Mouse (Mus musculus) midbrain, embryonic 13.5 days (tissue): ENCODE results near the gene Rpl13a. TPM values are rescaled to one million over a fixed set of nuclear protein-coding genes. Genes with fewer than 3 reads are reported as not detected.
"Not testable (repeated sequence)": the region's sequence is repeated elsewhere in the genome, so short reads cannot be mapped to it uniquely, and the experiment has no call there.

ENCODE experiments used
- ATAC-seq: fragments of 200-750 bp; cut with Nextera tagmentation; 2 replicates; pipeline ENCODE4 v1.8.0; 2017; ENCODE audit warnings: mild to moderate bottlenecking, moderate TSS enrichment, moderate library complexity
- H3K27ac ChIP-seq: fragments of 300-500 bp; sonication (generic); 2 replicates; pipeline ENCODE4 v1.5.1; 2015; ENCODE audit warnings: inconsistent platforms, mild to moderate bottlenecking, moderate library complexity
- H3K27me3 ChIP-seq: fragments of 300-500 bp; sonication (generic); 2 replicates; pipeline ENCODE4 v1.6.1; 2015; ENCODE audit warnings: mild to moderate bottlenecking, inconsistent platforms
- H3K36me3 ChIP-seq: fragments of 300-500 bp; sonication (generic); 2 replicates; pipeline ENCODE4 v1.6.1; 2015; ENCODE audit warnings: mild to moderate bottlenecking, inconsistent platforms
- H3K4me1 ChIP-seq: fragments of 300-500 bp; sonication (generic); replicated peaks from 2 replicates; pipeline ENCODE4 v1.6.1; 2015; ENCODE audit warnings: inconsistent platforms
- H3K4me2 ChIP-seq: fragments of 300-500 bp; sonication (generic); replicated peaks from 2 replicates; pipeline ENCODE4 v1.6.1; 2015; ENCODE audit warnings: moderate library complexity, mild to moderate bottlenecking, inconsistent platforms
- H3K4me3 ChIP-seq: fragments of 300-500 bp; sonication (generic); replicated peaks from 2 replicates; pipeline ENCODE4 v1.5.1; 2015; ENCODE audit warnings: mild to moderate bottlenecking, inconsistent platforms
- H3K9ac ChIP-seq: fragments of 300-500 bp; sonication (generic); replicated peaks from 2 replicates; pipeline ENCODE4 v1.6.1; 2015; ENCODE audit warnings: mild to moderate bottlenecking, inconsistent platforms
- H3K9me3 ChIP-seq: fragments of 300-500 bp; sonication (generic); 2 replicates; pipeline ENCODE4 v1.6.1; 2016; ENCODE audit warnings: mild to moderate bottlenecking, inconsistent platforms
- WGBS: fragments of 180-500 bp; shearing (Covaris S2); methylation state at CpG from one replicate; pipeline ENCODE4 v1.1.7; 2015; 5-methylcytosine and 5-hydroxymethylcytosine counted together
- polyA plus RNA-seq: library from polyadenylated mRNA; unstranded; fragments of >200 nt; fragmentation: Nextera tagmentation; extraction: Ambion mirVana; gene quantifications from 2 replicates; pipeline ENCODE4 v1.2.1, GENCODE M21; 2015

The Rpl13a gene
- polyA plus RNA-seq, 1 experiment from 2014 or later, result 838 TPM

DNA sequence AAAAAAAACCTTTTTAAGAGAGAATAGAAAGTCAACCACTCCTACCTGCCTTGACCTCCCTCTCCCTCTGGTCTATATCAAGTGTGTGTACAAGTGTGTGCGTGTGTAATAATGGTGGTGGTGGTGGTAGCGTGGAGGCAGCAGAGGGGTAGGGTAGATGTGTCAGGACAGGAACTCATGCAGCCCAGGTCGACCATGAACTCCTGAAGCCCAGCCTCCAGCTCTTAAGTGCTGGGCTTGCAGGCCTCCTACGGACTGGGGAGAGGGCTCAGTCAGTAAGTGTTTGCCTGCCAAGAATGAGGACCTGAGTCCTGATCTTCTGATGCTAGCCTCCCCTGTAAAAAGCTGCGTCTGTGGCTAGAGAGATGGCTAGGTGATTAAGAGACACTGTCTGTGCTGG, 23.6 kb downstream of the Rpl13a start:
- Histone ChIP-seq H3K36me3 (no peaks in the 10 kb centered on the region), H3K4me3 (no peak overlapping the region), H3K4me1 (0 out of 2 replicates have a peak, but pooled peaks cover 4% of the 10 kb centered on the region), H3K9ac (no peak overlapping the region), H3K9me3 (no peaks in the 10 kb centered on the region), H3K27me3 (no peaks in the 10 kb centered on the region), H3K27ac (no peak overlapping the region), H3K4me2 (no peak overlapping the region)
- 84% methylated on average over 5 of the region's 5 CpGs for WGBS
- no peak for ATAC-seq

DNA sequence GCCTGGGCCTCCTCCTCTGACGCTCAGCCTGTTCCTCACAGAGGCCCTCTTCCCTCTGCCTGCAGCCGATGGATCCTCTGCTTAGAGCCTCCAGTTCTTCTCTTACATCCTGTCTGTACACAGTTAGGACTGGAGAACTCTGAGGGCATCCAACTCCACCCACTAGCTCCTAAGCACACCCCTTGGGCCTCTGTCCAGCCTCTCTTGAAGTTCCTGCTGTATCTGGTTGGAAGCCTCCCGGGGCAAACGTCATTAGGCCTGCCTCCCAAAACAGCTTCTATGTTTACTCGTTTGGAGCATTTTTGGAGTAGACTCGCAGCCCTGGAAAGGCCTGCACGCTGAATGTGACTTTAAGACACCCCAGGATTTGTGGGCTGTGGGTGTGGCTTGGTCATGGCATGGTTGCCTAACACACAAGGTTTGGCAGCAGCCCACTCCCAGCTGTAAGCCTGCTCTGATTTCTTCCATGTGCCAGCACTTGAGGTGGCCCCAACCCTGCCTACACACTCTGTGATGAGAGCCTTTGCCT, 24.8 kb downstream of the Rpl13a start, which contains the start of gene Fcgrt:
Gene Fcgrt (minus strand): TSS at position 200 of the 529 bp plus-strand sequence.
- 0 out of 2 replicates have a peak, but pooled peaks cover 4% of the 10 kb centered on the region for H3K4me1 ChIP-seq
- 76% methylated on average over 7 of the region's 7 CpGs for WGBS
- H3K9ac ChIP-seq, result no peak within 1 kb of the TSS
- H3K4me2 ChIP-seq, result no peak within 1 kb of the TSS
- no peaks in the 10 kb centered on the region for H3K36me3 ChIP-seq
- H3K27ac ChIP-seq, result no peak within 1 kb of the TSS
- no peak for ATAC-seq
- H3K27me3 ChIP-seq, result no peaks in the 10 kb centered on the region
- H3K4me3 ChIP-seq, result no peak within 1 kb of the TSS
- H3K9me3 ChIP-seq, result no peaks in the 10 kb centered on the region

DNA sequence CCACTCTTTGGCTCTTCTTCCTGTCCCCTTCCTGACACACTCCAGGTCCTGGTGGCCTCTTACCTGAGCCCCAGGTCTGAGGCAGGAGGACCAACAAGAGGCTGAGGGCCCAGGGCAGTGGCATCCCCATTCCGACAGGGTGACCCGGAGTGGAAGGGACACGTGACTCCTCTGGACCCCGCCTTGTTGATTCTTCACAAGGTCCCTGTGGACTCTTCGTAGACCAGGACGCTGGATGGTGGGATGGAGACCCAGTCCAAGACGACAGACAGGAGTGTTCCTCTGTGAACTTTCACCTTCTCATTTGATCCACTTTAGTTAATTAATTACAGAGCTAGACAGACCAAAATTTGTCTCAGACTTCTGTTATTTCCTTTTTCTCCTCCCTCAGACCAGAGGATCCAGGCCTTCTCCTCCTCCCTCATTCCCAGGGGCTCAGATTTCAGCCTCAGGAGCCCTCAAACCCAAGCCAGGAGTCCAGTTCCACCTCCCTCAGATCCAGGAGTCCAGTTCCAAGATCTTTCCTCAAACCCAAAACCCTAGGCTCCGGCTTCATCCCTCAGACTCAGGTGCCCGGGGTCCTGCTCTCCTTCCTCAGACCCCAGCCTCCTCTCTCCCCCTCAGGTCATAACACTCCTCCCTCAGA, 25.5 kb downstream of the Rpl13a start:
- Histone ChIP-seq H3K4me2 (no peak overlapping the region), H3K9ac (no peak overlapping the region), H3K4me1 (0 out of 2 replicates have a peak, but pooled peaks cover 4% of the 10 kb centered on the region), H3K27me3 (no peaks in the 10 kb centered on the region), H3K9me3 (no peaks in the 10 kb centered on the region), H3K27ac (no peak overlapping the region), H3K4me3 (no peak overlapping the region), H3K36me3 (no peaks in the 10 kb centered on the region)
- WGBS, result 84% methylated on average over 9 of the region's 9 CpGs
- no peak for ATAC-seq

DNA sequence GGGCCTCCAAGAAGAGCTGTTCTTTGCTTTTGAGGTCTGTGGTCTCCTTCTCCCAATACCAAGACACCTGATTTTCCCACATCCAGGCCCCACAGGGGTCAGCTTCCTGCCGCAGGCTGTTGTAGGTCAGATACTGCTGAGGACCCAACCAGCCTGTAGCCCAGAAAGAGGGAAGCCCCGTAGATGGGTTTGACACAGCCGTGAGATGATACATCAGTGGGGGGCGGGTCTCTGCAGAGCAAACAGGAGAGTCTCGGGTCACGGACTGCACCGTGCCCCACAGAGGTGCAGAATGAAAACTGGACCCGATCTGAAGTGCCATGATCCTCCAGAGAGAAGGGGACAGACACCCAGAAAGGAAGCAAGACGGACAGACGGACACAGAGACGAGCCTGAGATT, 26.1 kb downstream of the Rpl13a start:
- H3K4me2 ChIP-seq, result no peak overlapping the region
- 90% methylated on average over 11 of the region's 11 CpGs for WGBS
- no peak overlapping the region for H3K27ac ChIP-seq
- no peaks in the 10 kb centered on the region for H3K36me3 ChIP-seq
- no peaks in the 10 kb centered on the region for H3K9me3 ChIP-seq
- no peaks in the 10 kb centered on the region for H3K27me3 ChIP-seq
- no peak overlapping the region for H3K4me3 ChIP-seq
- 0 out of 2 replicates have a peak, but pooled peaks cover 4% of the 10 kb centered on the region for H3K4me1 ChIP-seq
- ATAC-seq, result no peak
- H3K9ac ChIP-seq, result no peak overlapping the region

DNA sequence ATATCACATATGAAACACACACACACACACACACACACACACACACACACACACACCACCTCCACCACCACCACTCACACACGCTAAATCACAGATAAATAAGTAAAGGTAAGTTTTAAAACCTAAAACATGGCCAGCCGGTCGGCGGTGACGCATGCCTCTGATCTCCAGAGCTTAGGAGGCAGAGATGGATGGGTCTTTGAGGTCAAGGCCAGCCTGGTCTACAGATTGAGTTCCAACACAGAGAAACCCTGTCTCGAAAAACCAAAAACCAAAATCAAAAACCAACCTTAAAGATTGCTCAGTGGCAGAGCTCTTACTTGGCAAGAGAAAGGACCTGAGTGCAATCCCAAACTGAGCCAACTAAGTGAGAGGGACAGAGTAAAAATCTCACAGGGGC, 28.5 kb downstream of the Rpl13a start:
- H3K9me3 ChIP-seq, result no peaks in the 10 kb centered on the region
- ATAC-seq, result no peak
- H3K4me2 ChIP-seq, result no peak overlapping the region
- WGBS, result 97% methylated on average over 6 of the region's 6 CpGs
- no peak overlapping the region for H3K4me3 ChIP-seq
- H3K9ac ChIP-seq, result no peak overlapping the region
- H3K27ac ChIP-seq, result no peak overlapping the region
- no peaks in the 10 kb centered on the region for H3K27me3 ChIP-seq
- no peaks in the 10 kb centered on the region for H3K4me1 ChIP-seq
- no peaks in the 10 kb centered on the region for H3K36me3 ChIP-seq

DNA sequence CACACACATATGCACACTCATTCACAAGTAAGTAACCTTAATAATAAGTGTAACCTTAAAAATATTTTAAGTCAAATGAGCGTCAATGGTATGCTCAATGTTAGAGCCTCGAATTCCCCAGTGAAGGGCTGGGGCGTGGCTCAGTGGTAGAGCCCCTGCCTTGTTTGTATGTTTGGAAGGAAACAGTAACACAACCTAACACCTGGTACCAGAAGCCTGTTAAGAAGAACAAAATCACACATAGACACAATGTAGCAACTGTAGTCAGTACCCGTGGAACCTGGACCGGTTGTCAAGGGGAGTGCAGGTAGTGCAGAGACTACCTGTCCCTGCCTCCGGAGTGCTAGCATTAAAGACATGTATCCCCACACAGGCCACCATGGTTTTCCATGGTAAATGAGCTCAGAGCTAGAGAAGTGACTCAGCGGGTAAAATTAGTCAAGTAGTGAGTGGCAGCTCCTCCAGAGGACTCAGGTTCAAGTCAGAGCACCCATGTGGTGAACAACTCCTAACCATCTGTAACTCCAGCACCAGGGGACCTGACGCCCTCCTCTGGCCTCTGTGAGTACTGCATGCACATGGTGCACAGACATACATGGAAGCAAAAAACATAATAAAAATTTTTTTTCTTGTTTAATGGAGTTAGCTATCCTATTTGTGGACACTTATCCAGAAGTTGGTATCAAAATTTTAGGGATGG, 29.9 kb downstream of the Rpl13a start:
- no peak overlapping the region for H3K4me3 ChIP-seq
- no peaks in the 10 kb centered on the region for H3K27me3 ChIP-seq
- no peaks in the 10 kb centered on the region for H3K9me3 ChIP-seq
- 89% methylated on average over 8 of the region's 8 CpGs for WGBS
- no peak for ATAC-seq
- H3K36me3 ChIP-seq, result no peaks in the 10 kb centered on the region
- no peak overlapping the region for H3K27ac ChIP-seq
- no peak overlapping the region for H3K9ac ChIP-seq
- no peak overlapping the region for H3K4me2 ChIP-seq
- H3K4me1 ChIP-seq, result no peaks in the 10 kb centered on the region

DNA sequence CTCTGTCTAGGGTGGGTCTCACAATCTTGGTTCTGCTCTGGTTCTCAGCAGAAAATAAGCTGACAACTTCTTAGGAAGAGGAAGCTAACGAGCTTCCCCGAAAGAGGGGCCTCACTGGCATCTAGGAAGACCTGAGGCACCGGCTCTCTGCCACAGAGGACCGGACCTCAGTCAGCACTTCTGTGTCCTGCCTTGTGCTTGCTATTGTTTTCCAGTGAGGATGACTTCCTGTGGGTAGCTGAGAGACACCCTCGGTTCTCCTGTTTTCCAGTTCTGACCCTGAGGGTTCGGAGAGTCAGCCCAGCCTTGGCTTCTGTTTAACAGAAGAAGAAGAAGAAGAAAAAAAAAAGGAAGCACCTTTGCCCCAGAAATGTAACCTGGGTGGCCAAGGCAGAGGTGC, 31.1 kb downstream of the Rpl13a start:
- no peaks in the 10 kb centered on the region for H3K4me1 ChIP-seq
- no peak overlapping the region for H3K9ac ChIP-seq
- no peaks in the 10 kb centered on the region for H3K27me3 ChIP-seq
- H3K36me3 ChIP-seq, result no peaks in the 10 kb centered on the region
- H3K4me2 ChIP-seq, result no peak overlapping the region
- no peak overlapping the region for H3K4me3 ChIP-seq
- ATAC-seq, result no peak
- WGBS, result 80% methylated on average over 6 of the region's 6 CpGs
- no peak overlapping the region for H3K27ac ChIP-seq
- H3K9me3 ChIP-seq, result no peaks in the 10 kb centered on the region

DNA sequence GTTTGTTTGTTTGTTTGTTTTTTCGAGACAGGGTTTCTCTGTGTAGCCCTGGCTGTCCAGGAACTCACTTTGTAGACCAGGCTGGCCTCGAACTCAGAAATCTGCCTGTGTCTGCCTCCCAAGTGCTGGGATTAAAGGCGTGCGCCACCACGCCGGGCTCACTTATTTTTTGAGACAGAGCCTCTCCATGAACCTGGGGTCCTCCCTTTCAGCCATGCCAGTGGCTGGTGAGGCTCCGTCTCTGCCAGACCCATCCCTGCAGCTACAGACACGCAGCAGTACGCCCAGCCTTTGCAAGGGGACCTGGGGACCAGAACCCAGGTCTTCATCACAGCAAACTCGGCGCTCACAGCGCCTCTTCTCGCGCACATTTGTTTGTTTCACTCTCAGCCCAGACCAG, 32.6 kb downstream of the Rpl13a start:
- not testable (repeated sequence) for ATAC-seq, H3K4me2 ChIP-seq, H3K36me3 ChIP-seq, H3K9ac ChIP-seq, H3K9me3 ChIP-seq, H3K4me3 ChIP-seq, H3K27me3 ChIP-seq, H3K27ac ChIP-seq
- peaks cover 11% of the 10 kb centered on the region for H3K4me1 ChIP-seq
- 94% methylated on average over 14 of the region's 14 CpGs for WGBS

DNA sequence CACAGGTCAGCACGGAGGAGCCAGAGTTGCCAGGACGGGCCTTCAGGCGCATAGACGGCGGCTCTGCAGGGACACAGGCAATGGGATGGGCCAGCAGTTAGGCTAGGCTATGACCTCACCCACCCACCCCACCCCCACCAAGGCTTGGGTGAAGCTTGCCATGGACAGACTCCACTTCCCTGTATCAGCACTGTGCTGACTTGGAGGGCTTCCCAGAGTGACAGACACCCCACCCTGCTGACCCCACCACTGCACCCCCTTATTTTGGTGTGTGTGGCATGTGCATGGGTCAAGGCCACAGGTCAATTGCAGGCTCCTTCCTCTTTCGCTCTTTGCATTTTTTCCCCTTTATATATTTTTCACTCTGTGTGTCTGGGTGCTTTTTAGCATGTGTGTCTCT, 33.2 kb downstream of the Rpl13a start:
- 0 out of 2 replicates have a peak, but pooled peaks cover 5% of the 10 kb centered on the region for H3K27me3 ChIP-seq
- no peak overlapping the region for H3K4me3 ChIP-seq
- no peaks in the 10 kb centered on the region for H3K9me3 ChIP-seq
- H3K4me2 ChIP-seq, result no peak overlapping the region
- ATAC-seq, result no peak
- H3K4me1 ChIP-seq, result peaks cover 13% of the 10 kb centered on the region
- H3K36me3 ChIP-seq, result no peaks in the 10 kb centered on the region
- H3K27ac ChIP-seq, result no peak overlapping the region
- no peak overlapping the region for H3K9ac ChIP-seq
- 92% methylated on average over 6 of the region's 6 CpGs for WGBS

DNA sequence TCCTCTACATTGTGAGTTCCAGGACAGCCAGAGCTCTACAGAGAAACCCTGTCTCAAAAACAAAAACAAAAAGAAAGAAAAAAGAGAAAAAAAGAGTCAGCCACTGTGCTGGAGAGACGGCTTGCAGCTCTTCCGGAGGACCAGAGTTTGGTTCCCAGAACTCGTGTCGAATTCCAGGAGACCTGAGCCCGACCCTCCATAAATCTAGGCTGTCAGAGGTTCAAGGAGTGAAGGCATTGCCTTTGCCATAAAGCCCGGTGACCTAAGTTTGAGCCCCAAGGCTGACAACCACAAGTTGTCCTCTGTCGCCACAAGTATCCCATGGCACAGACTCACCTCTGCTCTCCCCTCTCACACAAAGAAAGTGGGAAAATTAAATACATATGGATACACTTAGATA, 34.4 kb downstream of the Rpl13a start:
- no peaks in the 10 kb centered on the region for H3K36me3 ChIP-seq
- H3K27ac ChIP-seq, result no peak overlapping the region
- no peak for ATAC-seq
- H3K9me3 ChIP-seq, result no peaks in the 10 kb centered on the region
- H3K4me2 ChIP-seq, result no peak overlapping the region
- H3K9ac ChIP-seq, result no peak overlapping the region
- peaks cover 13% of the 10 kb centered on the region for H3K4me1 ChIP-seq
- 0 out of 2 replicates have a peak, but pooled peaks cover 5% of the 10 kb centered on the region for H3K27me3 ChIP-seq
- WGBS, result 76% methylated on average over 7 of the region's 7 CpGs
- H3K4me3 ChIP-seq, result no peak overlapping the region

DNA sequence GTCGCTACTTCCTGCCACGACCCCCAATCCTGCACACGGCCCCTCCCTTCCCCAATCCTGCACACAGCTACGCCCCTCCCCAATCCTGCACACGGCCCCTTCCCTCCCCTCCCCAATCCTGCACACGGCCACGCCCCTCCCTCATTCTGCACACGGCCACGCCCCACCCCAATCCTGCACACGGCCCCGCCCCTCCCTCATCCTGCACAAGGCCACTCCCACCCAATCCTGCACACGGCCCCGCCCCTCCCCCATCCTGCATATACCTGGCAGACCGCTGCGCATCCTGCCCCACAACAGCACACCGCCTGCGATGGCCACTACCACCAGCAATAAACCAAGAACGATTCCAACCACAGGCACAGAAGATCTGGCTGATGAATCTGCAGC, 35.0 kb downstream of the Rpl13a start:
- Histone ChIP-seq H3K9me3 (no peaks in the 10 kb centered on the region), H3K4me2 (no peak overlapping the region), H3K4me1 (peaks cover 13% of the 10 kb centered on the region), H3K4me3 (no peak overlapping the region), H3K27ac (no peak overlapping the region), H3K27me3 (0 out of 2 replicates have a peak, but pooled peaks cover 5% of the 10 kb centered on the region), H3K36me3 (no peaks in the 10 kb centered on the region), H3K9ac (no peak overlapping the region)
- ATAC-seq, result no peak
- WGBS, result 33% methylated on average over 18 of the region's 18 CpGs

DNA sequence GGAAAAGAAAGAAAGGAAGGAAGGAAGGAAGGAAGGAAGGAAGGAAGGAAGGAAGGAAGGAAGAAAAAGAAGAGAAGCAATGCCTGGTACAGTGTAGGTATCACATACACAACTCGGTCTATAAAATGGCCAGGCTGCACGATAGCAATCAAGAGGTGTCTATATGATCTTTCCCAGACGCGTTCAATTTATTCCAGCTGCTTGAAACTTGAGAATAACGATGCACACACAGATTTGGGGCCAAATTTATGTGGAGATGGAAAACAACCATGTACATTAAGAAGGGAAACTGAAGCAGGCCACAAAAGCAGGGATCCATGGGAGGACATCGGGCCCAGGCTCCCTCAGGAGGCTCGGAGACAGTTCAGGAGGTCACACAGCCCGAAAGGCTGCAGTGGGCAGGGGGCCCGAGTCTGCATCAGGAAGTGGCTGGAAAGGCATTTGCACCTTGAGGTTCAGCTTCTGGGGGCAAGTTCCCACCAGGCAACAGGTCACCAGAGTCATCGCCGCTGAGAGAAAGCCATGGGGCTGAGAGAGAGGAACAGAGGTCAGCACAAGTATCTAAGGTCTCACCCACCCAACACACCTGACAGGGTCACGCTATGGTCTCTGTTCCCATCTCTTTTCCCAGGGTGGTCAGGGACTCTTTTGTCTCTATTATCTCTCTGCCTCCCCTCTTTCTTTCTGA, 35.6 kb downstream of the Rpl13a start:
- no peak for ATAC-seq
- H3K9me3 ChIP-seq, result no peaks in the 10 kb centered on the region
- no peak overlapping the region for H3K4me3 ChIP-seq
- H3K9ac ChIP-seq, result no peak overlapping the region
- H3K4me2 ChIP-seq, result no peak overlapping the region
- H3K27ac ChIP-seq, result no peak overlapping the region
- 61% methylated on average over 12 of the region's 12 CpGs for WGBS
- H3K4me1 ChIP-seq, result peaks cover 13% of the 10 kb centered on the region
- H3K27me3 ChIP-seq, result 0 out of 2 replicates have a peak, but pooled peaks cover 5% of the 10 kb centered on the region
- no peaks in the 10 kb centered on the region; the same call in 1 of the 2 replicates for H3K36me3 ChIP-seq
